Mouse (Mus musculus) CD4-positive, CD25-positive, alpha-beta regulatory T cell, adult 2 months (primary cell): ENCODE results near the gene Mrpl38.

Experiments
- DNase-seq: peaks from one replicate; pipeline ENCODE4 v3.0.0-alpha.2; 2012; ENCODE audit warnings: low read depth, low spot score

Mrpl38 gene

DNA sequence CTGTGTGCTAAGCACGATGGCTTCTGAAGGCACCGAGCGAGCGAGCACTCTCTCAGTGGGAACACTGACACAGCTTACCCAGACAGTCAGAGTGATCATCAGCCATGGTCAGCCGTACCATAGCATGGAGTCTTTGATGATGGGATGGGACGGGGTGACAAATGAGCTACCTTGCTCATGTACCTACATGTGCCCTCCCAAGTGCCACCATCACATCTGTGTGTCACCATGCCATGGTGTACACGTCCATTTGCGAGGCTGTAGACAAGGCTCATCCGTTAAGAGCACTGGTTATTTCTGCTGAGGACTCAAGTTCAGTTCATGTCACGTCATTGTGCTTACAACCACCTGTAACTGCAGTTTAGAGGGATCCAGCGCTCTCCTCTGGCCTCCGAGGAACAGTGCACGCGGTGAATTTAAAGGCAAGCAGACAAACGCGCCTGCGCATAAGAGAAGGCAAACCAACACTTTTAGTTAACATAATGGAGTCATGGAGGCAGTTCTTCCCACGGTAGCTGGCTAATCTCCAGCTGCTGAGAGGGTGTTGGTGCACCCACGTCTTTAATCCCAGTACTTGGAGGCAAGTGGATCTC is 27.0 kb downstream of the Mrpl38 start:
- DNase-seq, result no peak

GRCm38 (mm10) chr11:116111067-116111466 is 27.6 kb downstream of the Mrpl38 start:
- DNase-seq, result no peak

- DNase-seq, result no peak
Measured at GRCm38 (mm10) chr11:116110540-116110939, 28.1 kb downstream of the Mrpl38 start.

DNA sequence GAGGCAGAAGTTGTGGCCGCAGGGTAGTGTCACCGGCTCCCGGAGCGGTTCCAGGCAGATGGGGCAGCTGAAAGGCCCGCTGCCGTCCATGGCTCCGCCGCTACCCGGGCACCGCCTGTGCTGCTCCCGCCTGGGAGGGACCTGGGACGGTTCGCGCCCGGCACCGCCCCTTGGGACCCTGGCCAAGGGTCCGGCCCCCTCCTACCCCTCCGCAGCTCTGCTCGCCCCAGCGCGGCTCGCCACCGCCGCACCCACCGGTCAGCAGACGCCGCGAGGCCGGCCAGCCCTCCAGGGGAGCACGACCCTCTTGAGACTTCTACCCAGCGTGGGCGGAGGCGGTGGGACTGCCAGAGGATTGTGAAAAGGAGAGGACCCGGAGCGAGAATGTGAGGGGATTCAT is 28.5 kb downstream of the Mrpl38 start:
- no peak for DNase-seq

DNA sequence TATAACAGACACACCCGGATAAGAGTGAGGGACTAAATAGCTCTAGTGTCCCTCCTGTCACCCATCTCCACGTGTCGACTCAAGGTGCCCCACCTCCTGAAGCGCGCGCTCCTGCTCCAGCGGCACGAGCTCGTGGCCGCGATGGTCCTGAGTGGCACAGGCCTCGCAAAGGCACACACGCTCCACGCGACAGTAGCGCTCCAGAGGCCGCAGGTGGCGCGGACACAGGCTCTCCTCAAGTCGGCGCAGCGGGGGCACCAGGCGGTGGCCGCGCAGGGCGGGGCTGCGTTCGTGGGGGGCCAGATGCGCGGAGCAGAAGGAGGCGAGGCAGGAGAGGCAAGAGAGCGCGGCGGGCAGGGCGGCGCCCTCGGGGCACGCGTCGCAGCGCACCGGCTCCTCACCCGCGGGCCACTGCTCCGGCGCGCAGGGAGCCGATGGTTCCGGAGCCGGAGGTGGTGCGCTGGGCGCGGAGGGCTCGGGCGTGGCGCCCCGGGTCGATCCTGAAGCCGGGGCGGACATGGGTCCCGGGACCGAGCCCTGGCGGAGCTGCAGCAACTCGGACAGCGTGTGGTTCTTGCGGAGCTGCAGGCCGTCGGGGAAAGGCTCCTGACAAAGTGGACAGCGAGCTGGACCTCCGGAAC is 29.1 kb downstream of the Mrpl38 start:
- DNase-seq, result no peak

DNA sequence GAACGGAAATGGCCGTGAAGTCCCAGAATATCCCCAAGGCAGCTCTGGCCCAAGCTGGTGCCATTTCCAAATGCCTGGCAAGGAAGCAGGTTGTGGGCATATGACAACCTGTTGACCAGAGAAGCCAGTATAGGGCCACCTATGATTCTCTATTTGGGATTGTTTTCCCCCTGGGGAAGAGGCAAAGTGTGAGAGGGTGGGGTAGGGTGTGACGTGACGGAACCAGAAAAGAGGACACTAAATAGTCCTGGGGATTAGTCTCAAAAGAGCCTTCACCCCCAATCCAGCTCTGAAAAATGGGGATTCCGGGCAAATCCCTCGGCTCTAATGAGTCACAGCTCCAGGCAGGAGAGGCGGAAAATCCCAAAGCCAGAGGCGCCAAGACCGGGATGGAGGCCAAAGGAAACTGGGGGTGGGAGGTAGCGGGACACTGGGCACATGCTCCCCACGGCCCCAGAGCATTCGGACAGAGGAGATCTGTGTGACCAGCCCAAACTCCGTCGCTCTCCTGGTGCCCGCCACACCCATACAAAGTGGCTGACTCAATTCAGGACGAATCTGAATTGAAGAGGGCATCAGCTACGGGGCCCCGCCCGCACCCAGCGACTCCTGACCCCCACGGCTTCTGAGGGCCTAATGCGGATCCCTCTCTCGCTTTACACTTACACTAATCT is 30.1 kb downstream of the Mrpl38 start:
- no peak for DNase-seq

GRCm38 (mm10) chr11:116107777-116108285 is 30.8 kb downstream of the Mrpl38 start:
- DNase-seq, result no peak

- DNase-seq, result no peak
Measured at GRCm38 (mm10) chr11:116106963-116107776, 31.5 kb downstream of the Mrpl38 start.

- no peak for DNase-seq
Measured at GRCm38 (mm10) chr11:116106154-116106962, 32.3 kb downstream of the Mrpl38 start.

DNA sequence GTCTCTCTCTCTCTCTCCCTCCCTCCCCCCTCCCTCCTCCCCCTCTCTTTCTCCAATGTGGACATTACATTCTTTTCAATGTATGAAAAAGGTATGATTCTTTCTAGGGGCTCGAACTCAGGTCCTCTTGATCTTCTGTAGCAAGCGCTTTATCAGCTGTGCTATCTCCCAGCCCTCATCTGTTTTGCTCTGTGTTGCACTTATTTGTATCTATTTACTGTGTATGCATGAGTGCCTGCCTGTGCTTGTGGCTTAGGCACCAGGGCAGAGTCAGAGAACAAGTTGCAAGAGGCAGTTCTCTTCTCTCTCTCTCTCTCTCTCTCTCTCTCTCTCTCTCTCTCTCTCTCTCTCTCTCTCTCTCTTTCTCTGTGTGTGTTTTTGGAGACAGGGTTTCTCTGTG is 33.6 kb downstream of the Mrpl38 start:
- no peak for DNase-seq

DNA sequence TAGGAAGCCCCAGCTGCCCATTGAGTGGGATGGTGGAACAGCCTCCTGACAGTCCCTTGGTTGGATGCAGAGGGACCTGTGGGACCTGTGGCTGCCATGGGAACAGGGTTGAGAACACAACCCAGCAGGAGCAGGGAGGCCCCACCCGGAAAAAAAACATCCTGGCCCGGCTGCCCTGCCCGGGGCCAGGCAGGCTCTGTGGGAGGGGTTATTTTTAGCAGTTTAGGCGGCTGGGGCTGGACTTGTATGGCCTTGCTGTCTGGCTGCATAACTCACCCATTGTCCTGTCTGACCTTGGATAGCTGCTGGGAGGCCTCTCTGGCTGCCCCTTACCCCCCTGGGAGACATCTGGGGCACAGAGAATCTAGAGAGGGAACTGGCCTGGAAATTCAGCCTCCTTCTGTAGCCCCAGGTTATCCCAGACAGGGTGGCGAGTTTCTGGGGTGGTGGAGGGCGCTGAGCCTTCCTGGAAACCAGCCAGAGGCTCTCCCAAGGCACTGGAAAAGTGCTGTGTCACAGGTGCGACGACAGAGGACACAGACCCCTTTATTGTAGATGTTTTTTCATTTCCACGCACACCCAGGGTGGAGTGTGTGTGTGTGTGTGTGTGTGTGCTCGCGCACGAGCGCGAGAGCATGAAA is 34.5 kb downstream of the Mrpl38 start:
- DNase-seq, result no peak

- no peak for DNase-seq
Measured at GRCm38 (mm10) chr11:116103572-116103971, 35.1 kb downstream of the Mrpl38 start.

DNA sequence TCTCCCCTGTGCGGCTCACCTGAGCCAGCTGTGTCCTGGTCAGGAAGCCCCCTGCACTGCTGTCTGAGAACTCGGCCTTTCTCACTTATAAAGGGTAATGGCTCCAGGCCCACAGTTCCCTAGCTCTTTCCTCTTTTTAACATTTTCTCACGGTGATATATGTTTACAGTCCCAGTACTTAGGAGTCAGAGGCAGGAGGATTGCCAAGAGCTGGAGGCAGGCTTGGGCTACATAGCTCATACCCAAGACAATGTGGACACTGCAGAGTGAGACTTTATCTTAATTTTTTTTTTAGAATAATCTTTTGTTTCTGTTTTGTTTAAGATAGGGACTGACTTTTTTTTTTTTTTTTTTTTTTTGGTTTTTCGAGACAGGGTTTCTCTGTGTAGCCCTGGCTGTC is 36.2 kb downstream of the Mrpl38 start:
- no peak for DNase-seq

GRCm38 (mm10) chr11:116101931-116102381 is 36.7 kb downstream of the Mrpl38 start:
- no peak for DNase-seq

- no peak for DNase-seq
Measured at GRCm38 (mm10) chr11:116100839-116101238, 37.8 kb downstream of the Mrpl38 start.

DNA sequence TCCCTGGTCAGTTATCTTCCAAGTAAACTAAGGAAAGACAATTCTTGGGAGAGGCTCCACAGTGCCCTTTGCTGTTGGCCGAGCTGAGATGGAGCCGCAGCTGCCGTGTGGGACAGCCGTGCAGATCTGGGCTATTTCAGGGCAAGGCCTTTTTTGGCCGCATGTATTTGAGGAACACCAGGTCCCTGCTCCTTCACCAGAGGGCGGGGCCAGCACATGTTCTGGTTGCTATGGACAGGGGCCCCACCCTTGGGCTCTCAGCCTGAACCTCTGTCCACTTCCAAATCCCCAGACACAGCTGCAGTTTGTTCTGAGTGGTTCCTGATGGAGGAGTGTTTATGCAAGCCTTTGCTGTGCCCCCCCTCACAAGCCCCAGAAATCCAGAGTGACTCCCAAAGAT is 38.3 kb downstream of the Mrpl38 start:
- DNase-seq, result no peak

- no peak for DNase-seq
Measured at GRCm38 (mm10) chr11:116099462-116099861, 39.2 kb downstream of the Mrpl38 start.

- no peak for DNase-seq
Measured at GRCm38 (mm10) chr11:116098711-116099460, 39.8 kb downstream of the Mrpl38 start.

GRCm38 (mm10) chr11:116096213-116097108 is 42.2 kb downstream of the Mrpl38 start:
- peak; percentile 71 for DNase-seq
